Mouse (Mus musculus): ENCODE results near the gene Pla2g5. TPM values are rescaled to one million over a fixed set of nuclear protein-coding genes. Genes with fewer than 3 reads are reported as not detected.

Gene Pla2g5
- polyA plus RNA-seq, 1 experiment, result 14.3 TPM

GRCm38 (mm10) chr4:138800134-138800744, 63.0 kb downstream of the Pla2g5 start:
- Histone ChIP-seq H3K27me3 (ENCODE audit: control insufficient read depth, insufficient read depth, low read length) (no peaks in the 10 kb centered on the region), H3K4me1 (ENCODE audit: control insufficient read depth, insufficient read depth, low read length) (no peaks in the 10 kb centered on the region), H3K36me3 (ENCODE audit: control insufficient read depth, insufficient read depth, low read length) (no peaks in the 10 kb centered on the region), H3K27ac (ENCODE audit: control insufficient read depth, insufficient read depth, low read depth, low read length) (no peak overlapping the region), H3K4me3 (ENCODE audit: control insufficient read depth, low read depth, low read length) (no peak overlapping the region)
- TF ChIP-seq CTCF (IDR thresholded peaks at IDR 0.05; ENCODE audit: control insufficient read depth, insufficient read depth, insufficient replicate concordance, low read depth, low read length), result no peak

DNA sequence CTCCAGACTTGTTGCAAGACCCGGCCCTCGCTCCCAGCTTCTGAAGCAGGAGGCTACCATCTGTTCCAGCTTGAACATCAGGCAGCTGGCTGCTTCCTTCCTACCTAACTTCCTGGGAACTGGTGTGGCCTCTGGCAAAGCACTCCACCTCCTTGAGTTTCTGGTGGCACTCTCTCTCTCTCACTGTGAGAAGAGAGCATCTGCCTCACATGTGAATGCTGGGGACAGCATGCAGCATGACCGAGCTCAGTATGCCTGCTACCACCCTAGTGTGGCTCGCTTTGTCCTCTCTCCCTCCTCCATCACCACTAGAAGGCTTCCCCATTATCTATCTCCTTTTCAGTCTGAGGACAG, 66.1 kb downstream of the Pla2g5 start:
- Histone ChIP-seq H3K36me3 (ENCODE audit: control insufficient read depth, insufficient read depth, low read length) (no peaks in the 10 kb centered on the region), H3K27me3 (ENCODE audit: control insufficient read depth, insufficient read depth, low read length) (no peaks in the 10 kb centered on the region), H3K27ac (ENCODE audit: control insufficient read depth, insufficient read depth, low read depth, low read length) (no peak overlapping the region), H3K4me3 (ENCODE audit: control insufficient read depth, low read depth, low read length) (no peak overlapping the region), H3K4me1 (ENCODE audit: control insufficient read depth, insufficient read depth, low read length) (no peaks in the 10 kb centered on the region)
- TF ChIP-seq POLR2A (IDR thresholded peaks at IDR 0.05; ENCODE audit: control insufficient read depth, low read depth, low read length) (no peak), CTCF (IDR thresholded peaks at IDR 0.05; ENCODE audit: control insufficient read depth, insufficient read depth, insufficient replicate concordance, low read depth, low read length) (no peak)

DNA sequence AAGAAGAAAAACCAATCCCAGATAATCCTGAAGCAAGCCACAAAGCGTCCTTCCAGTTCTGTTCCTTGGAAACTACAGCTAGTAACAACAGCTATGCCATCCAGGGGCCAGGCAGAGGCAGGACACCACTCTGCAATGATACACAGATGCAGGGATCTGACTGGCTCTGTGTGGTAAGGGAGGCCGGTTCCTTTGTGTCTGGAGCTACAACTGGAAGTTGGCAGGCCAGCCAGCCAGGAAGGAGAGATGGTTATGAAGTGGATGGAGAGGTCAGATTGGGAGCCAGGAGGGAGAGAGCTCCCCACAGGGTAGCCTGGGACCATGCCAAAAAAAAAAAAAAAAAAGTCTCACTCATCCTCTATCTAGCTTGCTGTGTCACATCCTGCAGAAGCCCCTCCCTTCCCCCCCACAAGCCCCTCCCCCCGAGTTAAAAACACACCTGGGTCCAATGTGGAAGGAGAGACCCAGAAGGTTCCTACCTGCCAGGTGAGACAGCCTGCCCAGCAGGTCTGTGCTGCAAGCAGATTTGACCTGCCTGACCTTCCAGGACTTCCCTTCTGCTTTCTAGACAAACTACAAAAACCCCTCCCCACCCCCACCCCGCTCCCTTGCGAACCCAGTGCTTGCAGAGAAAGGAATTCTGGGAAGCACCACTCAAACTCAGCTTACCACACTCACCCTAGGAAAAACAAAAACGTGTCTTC, 66.6 kb downstream of the Pla2g5 start:
- TF ChIP-seq POLR2A (IDR thresholded peaks at IDR 0.05; ENCODE audit: control insufficient read depth, low read depth, low read length) (no peak), CTCF (IDR thresholded peaks at IDR 0.05; ENCODE audit: control insufficient read depth, insufficient read depth, insufficient replicate concordance, low read depth, low read length) (no peak)
- no peak overlapping the region for H3K27ac ChIP-seq (ENCODE audit: control insufficient read depth, insufficient read depth, low read depth, low read length)
- no peaks in the 10 kb centered on the region for H3K36me3 ChIP-seq (ENCODE audit: control insufficient read depth, insufficient read depth, low read length)

DNA sequence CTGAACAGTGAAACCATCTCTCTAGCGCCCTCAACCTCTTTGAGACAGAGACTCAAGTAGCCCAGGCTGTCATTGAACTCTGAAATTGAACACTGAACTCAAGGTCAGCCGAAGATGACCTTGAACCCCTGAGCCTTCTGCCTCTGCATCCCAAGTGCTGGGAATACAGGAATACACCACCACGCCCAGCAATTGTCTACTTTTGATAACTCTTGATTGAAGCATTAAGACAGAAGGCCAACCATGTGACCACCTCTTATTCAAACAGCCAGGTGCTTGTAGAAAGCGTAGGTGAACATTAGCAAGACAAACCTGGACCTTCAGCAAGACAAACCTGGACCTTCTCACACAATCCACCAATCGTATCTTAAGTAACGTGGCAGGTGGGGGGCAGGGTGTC, 68.9 kb downstream of the Pla2g5 start:
- TF ChIP-seq CTCF (IDR thresholded peaks at IDR 0.05; ENCODE audit: control insufficient read depth, insufficient read depth, insufficient replicate concordance, low read depth, low read length) (no peak), POLR2A (IDR thresholded peaks at IDR 0.05; ENCODE audit: control insufficient read depth, low read depth, low read length) (no peak)
- Histone ChIP-seq H3K27me3 (ENCODE audit: control insufficient read depth, insufficient read depth, low read length) (no peaks in the 10 kb centered on the region), H3K4me1 (ENCODE audit: control insufficient read depth, insufficient read depth, low read length) (no peaks in the 10 kb centered on the region), H3K36me3 (ENCODE audit: control insufficient read depth, insufficient read depth, low read length) (no peaks in the 10 kb centered on the region), H3K4me3 (ENCODE audit: control insufficient read depth, low read depth, low read length) (no peak overlapping the region), H3K27ac (ENCODE audit: control insufficient read depth, insufficient read depth, low read depth, low read length) (no peak overlapping the region)

More for the DNA sequence above, 66.6 kb downstream of the Pla2g5 start:
- Histone ChIP-seq H3K4me1 (ENCODE audit: control insufficient read depth, insufficient read depth, low read length) (no peaks in the 10 kb centered on the region), H3K4me3 (ENCODE audit: control insufficient read depth, low read depth, low read length) (no peak overlapping the region), H3K27me3 (ENCODE audit: control insufficient read depth, insufficient read depth, low read length) (no peaks in the 10 kb centered on the region)

GRCm38 (mm10) chr4:138793276-138793675, 70.0 kb downstream of the Pla2g5 start:
- no peaks in the 10 kb centered on the region for H3K4me1 ChIP-seq (ENCODE audit: control insufficient read depth, insufficient read depth, low read length)
- TF ChIP-seq CTCF (IDR thresholded peaks at IDR 0.05; ENCODE audit: control insufficient read depth, insufficient read depth, insufficient replicate concordance, low read depth, low read length), result peak; percentile 35; the same call in 1 of the 2 replicates
- no peak for TF ChIP-seq POLR2A (IDR thresholded peaks at IDR 0.05; ENCODE audit: control insufficient read depth, low read depth, low read length)
- H3K27ac ChIP-seq (ENCODE audit: control insufficient read depth, insufficient read depth, low read depth, low read length), result no peak overlapping the region
- no peaks in the 10 kb centered on the region for H3K27me3 ChIP-seq (ENCODE audit: control insufficient read depth, insufficient read depth, low read length)
- H3K36me3 ChIP-seq (ENCODE audit: control insufficient read depth, insufficient read depth, low read length), result no peaks in the 10 kb centered on the region
- no peak overlapping the region for H3K4me3 ChIP-seq (ENCODE audit: control insufficient read depth, low read depth, low read length)

GRCm38 (mm10) chr4:138792599-138792998, 70.7 kb downstream of the Pla2g5 start:
- no peaks in the 10 kb centered on the region for H3K36me3 ChIP-seq (ENCODE audit: control insufficient read depth, insufficient read depth, low read length)
- no peaks in the 10 kb centered on the region for H3K4me1 ChIP-seq (ENCODE audit: control insufficient read depth, insufficient read depth, low read length)
- H3K27ac ChIP-seq (ENCODE audit: control insufficient read depth, insufficient read depth, low read depth, low read length), result no peak overlapping the region
- H3K27me3 ChIP-seq (ENCODE audit: control insufficient read depth, insufficient read depth, low read length), result no peaks in the 10 kb centered on the region
- TF ChIP-seq CTCF (IDR thresholded peaks at IDR 0.05; ENCODE audit: control insufficient read depth, insufficient read depth, insufficient replicate concordance, low read depth, low read length) (no peak), POLR2A (IDR thresholded peaks at IDR 0.05; ENCODE audit: control insufficient read depth, low read depth, low read length) (no peak)
- H3K4me3 ChIP-seq (ENCODE audit: control insufficient read depth, low read depth, low read length), result no peak overlapping the region

GRCm38 (mm10) chr4:138791452-138791851, 71.8 kb downstream of the Pla2g5 start:
- Histone ChIP-seq H3K4me1 (ENCODE audit: control insufficient read depth, insufficient read depth, low read length) (no peaks in the 10 kb centered on the region), H3K4me3 (ENCODE audit: control insufficient read depth, low read depth, low read length) (no peak overlapping the region), H3K36me3 (ENCODE audit: control insufficient read depth, insufficient read depth, low read length) (no peaks in the 10 kb centered on the region), H3K27me3 (ENCODE audit: control insufficient read depth, insufficient read depth, low read length) (no peaks in the 10 kb centered on the region), H3K27ac (ENCODE audit: control insufficient read depth, insufficient read depth, low read depth, low read length) (no peak overlapping the region)
- TF ChIP-seq CTCF (IDR thresholded peaks at IDR 0.05; ENCODE audit: control insufficient read depth, insufficient read depth, insufficient replicate concordance, low read depth, low read length) (no peak), POLR2A (IDR thresholded peaks at IDR 0.05; ENCODE audit: control insufficient read depth, low read depth, low read length) (no peak)
